Mouse (Mus musculus) myocyte (in vitro differentiated cells): ENCODE results near the gene Ttc30a2.

Source experiments
- MAX ChIP-seq: IDR thresholded peaks from one replicate; pipeline ENCODE4 v1.6.1; 2011; ENCODE audit warnings: low read depth, mild to moderate bottlenecking, control low read depth
- MYOD1 ChIP-seq, 3 experiments: IDR thresholded peaks; one replicate each; pipeline ENCODE4 v1.6.1; 2011; ENCODE audit warnings: control low read depth in 2 of 3, low read depth in 2 of 3, mild to moderate bottlenecking in 2 of 3, moderate library complexity in 1 of 3; ENCODE audit not compliant: insufficient read length in 2 of 3, control insufficient read depth in 1 of 3
- MYOG ChIP-seq, 3 experiments: IDR thresholded peaks; one replicate each; pipeline ENCODE4 v1.6.1; 2011; ENCODE audit warnings: control low read depth in 2 of 3, low read depth in 2 of 3, mild to moderate bottlenecking in 2 of 3; ENCODE audit not compliant: insufficient read length in 2 of 3, control insufficient read depth in 1 of 3, insufficient read depth in 1 of 3
- POLR2A ChIP-seq: IDR thresholded peaks from one replicate; pipeline ENCODE4 v1.6.1; 2011; ENCODE audit warnings: low read depth, mild to moderate bottlenecking, control low read depth, moderate library complexity; ENCODE audit not compliant: insufficient read length
- POLR2AphosphoS2 ChIP-seq: IDR thresholded peaks from one replicate; pipeline ENCODE4 v1.6.1; 2011; ENCODE audit warnings: low read depth, control low read depth; ENCODE audit not compliant: insufficient read length
- SRF ChIP-seq: IDR thresholded peaks from one replicate; pipeline ENCODE4 v1.6.1; 2011; ENCODE audit warnings: low read depth; ENCODE audit not compliant: control insufficient read depth, insufficient read length
- TCF12 ChIP-seq: IDR thresholded peaks from one replicate; pipeline ENCODE4 v1.6.1; 2011; ENCODE audit warnings: mild to moderate bottlenecking, control low read depth; ENCODE audit not compliant: poor library complexity, insufficient read depth, severe bottlenecking
- USF1 ChIP-seq: IDR thresholded peaks from one replicate; pipeline ENCODE4 v1.6.1; 2011; ENCODE audit warnings: low read depth, mild to moderate bottlenecking, control low read depth, moderate library complexity

- no peak for TF ChIP-seq POLR2A
- TF ChIP-seq MAX, result no peak
- TF ChIP-seq USF1, result no peak
- TF ChIP-seq TCF12, result no peak
- no peak for TF ChIP-seq MYOG (IDR thresholded peaks at IDR 0.05; ENCODE audit: control insufficient read depth in 1 of 3, insufficient read depth in 1 of 3, insufficient read length in 2 of 3, low read depth in 2 of 3)
- TF ChIP-seq POLR2AphosphoS2, result no peak
- no peak for TF ChIP-seq MYOD1 (IDR thresholded peaks at IDR 0.05; ENCODE audit: control insufficient read depth in 1 of 3, insufficient read length in 2 of 3, low read depth in 2 of 3)
- no peak for TF ChIP-seq SRF
Measured at GRCm38 (mm10) chr2:75959183-75959849, 18.7 kb downstream of the Ttc30a2 start.
